12 mouse cellular contexts compared by ENCODE assay signal in the genomic region with DNA sequence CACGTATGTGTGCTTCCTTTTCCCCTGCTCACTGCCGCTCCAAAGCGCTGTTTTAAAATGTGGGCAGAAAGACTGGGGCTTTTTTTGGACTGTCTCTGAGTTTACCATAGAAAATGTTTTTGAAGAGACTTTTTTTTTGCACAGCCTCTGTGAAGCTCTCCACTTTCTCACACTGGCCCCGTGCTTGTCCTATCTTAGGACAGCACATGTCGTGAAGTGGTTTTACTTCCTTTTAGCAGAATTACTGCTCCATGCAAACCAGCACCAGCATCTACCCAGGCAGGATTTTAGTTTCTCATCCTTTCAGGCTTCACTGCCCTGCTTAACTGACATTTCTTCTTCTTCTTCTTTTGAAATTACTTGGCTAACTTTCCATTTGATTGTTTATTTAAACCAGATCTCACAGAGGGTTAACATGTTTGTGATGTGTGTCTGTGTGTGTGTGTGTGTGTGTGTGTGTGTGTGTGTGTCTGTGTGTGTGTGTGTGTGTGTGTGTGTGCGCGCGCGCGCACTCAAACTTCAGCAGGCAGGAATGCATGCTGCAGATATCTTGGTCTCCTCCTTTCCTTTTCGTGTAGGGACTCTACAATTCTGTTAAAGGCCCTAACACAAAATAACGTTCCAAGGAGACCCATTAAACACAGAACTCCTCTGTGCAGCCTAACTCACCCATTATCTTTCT.
DNase-seq lines count a peak whose midpoint lies in the region; ATAC-seq and TF ChIP-seq lines count a peak whose summit lies in the region.
"Had no signal": no experiment of that assay in that cellular context is flagged by ENCODE, and none has a peak within 500 bp of the region (broad histone marks: within the 10 kb centered on the region; RNA-seq: fewer than 3 reads in every experiment).

No protein-coding gene starts in this region.

- intact Hi-C loops in left cerebral cortex, adult 2 months (cut with DNase I), result loop anchor here (2.0 to 10.0 kb wide), 6 partner anchors 41 to 1333 kb away; no protein-coding TSS in a partner anchor
- intact Hi-C loops in left cerebral cortex, postnatal 10 days (cut with DNase I), result loop anchor here (10.0 kb wide), 1 partner anchor 1885 kb away; no protein-coding TSS in a partner anchor

- no peak for DNase-seq in left cerebral cortex, adult 2 months (ENCODE audit: extremely low spot score in 1 of 2, low spot score in 2 of 2)
- DNase-seq in left cerebral cortex, postnatal 10 days (ENCODE audit: extremely low spot score in 1 of 2, low spot score in 2 of 2), result no peak
- DNase-seq in MEL-GATA-1-ER (ENCODE audit: extremely low read depth, low read depth), result peak; percentile 89
- no peak for DNase-seq in adrenal gland, adult (ENCODE audit: inconsistent age in 2 of 2, low spot score in 1 of 2)
- DNase-seq in layer of hippocampus, postnatal 25 days (ENCODE audit: extremely low spot score in 1 of 2, low spot score in 1 of 2), result no peak
- DNase-seq: adrenal gland, postnatal 10 days; embryo, embryonic 11 days; kidney, adult 18-20 months had no signal

- no peak overlapping the region for H3K4me3 ChIP-seq in left cerebral cortex, adult 2 months
- H3K4me3 ChIP-seq: myocyte had no signal

- peak; percentile 89 for ATAC-seq in granulocyte monocyte progenitor cell, adult 5-6 weeks (replicated peaks; ENCODE audit: poor library complexity, severe bottlenecking)
- ATAC-seq in monocyte, adult 5-6 weeks (replicated peaks; ENCODE audit: insufficient number of reproducible peaks, low FRiP score, low TSS enrichment, poor library complexity, severe bottlenecking), result peak; percentile 61
- ATAC-seq: forebrain, embryonic 16.5 days had no signal

- peak overlapping the region; percentile 77 for H3K27ac ChIP-seq in left cerebral cortex, adult 2 months

- no peak for TF ChIP-seq CTCF in left cerebral cortex, adult 2 months (IDR thresholded peaks at IDR 0.05)
